Mouse (Mus musculus) embryonic facial prominence, embryonic 13.5 days (tissue): ENCODE measurements around the gene Bcl2l15. TPM values are rescaled to one million over a fixed set of nuclear protein-coding genes. Genes with fewer than 3 reads are reported as not detected.
"Not testable (repeated sequence)": the region's sequence is repeated elsewhere in the genome, so short reads cannot be mapped to it uniquely, and the experiment has no call there.

Source experiments
- ATAC-seq: fragments of 200-750 bp; cut with Nextera tagmentation; 2 replicates; pipeline ENCODE4 v1.8.0; 2017; ENCODE audit warnings: low read depth; ENCODE audit not compliant: insufficient number of reproducible peaks, insufficient read depth, low FRiP score, low TSS enrichment
- H3K27ac ChIP-seq: fragments of 300-500 bp; sonication (generic); 2 replicates; pipeline ENCODE4 v1.5.1; 2015; ENCODE audit warnings: moderate library complexity, mild to moderate bottlenecking, inconsistent platforms
- H3K27me3 ChIP-seq: fragments of 300-500 bp; sonication (generic); 2 replicates; pipeline ENCODE4 v1.6.1; 2015; ENCODE audit warnings: mild to moderate bottlenecking, inconsistent platforms
- H3K36me3 ChIP-seq: fragments of 300-500 bp; sonication (generic); 2 replicates; pipeline ENCODE4 v1.6.1; 2015; ENCODE audit warnings: mild to moderate bottlenecking, inconsistent platforms
- H3K4me1 ChIP-seq: fragments of 300-500 bp; sonication (generic); 2 replicates; pipeline ENCODE4 v1.6.1; 2015; ENCODE audit warnings: inconsistent platforms
- H3K4me2 ChIP-seq: fragments of 300-500 bp; sonication (generic); 2 replicates; pipeline ENCODE4 v1.6.1; 2015; ENCODE audit warnings: moderate library complexity, mild to moderate bottlenecking, inconsistent platforms
- H3K4me3 ChIP-seq: fragments of 300-500 bp; sonication (generic); 2 replicates; pipeline ENCODE4 v1.5.1; 2015; ENCODE audit warnings: mild to moderate bottlenecking, inconsistent platforms
- H3K9ac ChIP-seq: fragments of 300-500 bp; sonication (generic); 2 replicates; pipeline ENCODE4 v1.6.1; 2015; ENCODE audit warnings: mild to moderate bottlenecking, inconsistent platforms
- H3K9me3 ChIP-seq: fragments of 300-500 bp; sonication (generic); 2 replicates; pipeline ENCODE4 v1.6.1; 2016; ENCODE audit warnings: inconsistent platforms
- WGBS: fragments of 180-500 bp; shearing (Covaris S2); methylation state at CpG from one replicate; pipeline ENCODE4 v1.1.7; 2015; ENCODE audit warnings: mixed read lengths; 5-methylcytosine and 5-hydroxymethylcytosine counted together
- polyA plus RNA-seq: library from polyadenylated mRNA; unstranded; fragments of >200 nt; fragmentation: Nextera tagmentation; extraction: Ambion mirVana; gene quantifications from 2 replicates; pipeline ENCODE4 v1.2.1, GENCODE M21; 2015

Bcl2l15 gene
- polyA plus RNA-seq, 1 experiment from 2014 or later: 0.37 TPM

DNA sequence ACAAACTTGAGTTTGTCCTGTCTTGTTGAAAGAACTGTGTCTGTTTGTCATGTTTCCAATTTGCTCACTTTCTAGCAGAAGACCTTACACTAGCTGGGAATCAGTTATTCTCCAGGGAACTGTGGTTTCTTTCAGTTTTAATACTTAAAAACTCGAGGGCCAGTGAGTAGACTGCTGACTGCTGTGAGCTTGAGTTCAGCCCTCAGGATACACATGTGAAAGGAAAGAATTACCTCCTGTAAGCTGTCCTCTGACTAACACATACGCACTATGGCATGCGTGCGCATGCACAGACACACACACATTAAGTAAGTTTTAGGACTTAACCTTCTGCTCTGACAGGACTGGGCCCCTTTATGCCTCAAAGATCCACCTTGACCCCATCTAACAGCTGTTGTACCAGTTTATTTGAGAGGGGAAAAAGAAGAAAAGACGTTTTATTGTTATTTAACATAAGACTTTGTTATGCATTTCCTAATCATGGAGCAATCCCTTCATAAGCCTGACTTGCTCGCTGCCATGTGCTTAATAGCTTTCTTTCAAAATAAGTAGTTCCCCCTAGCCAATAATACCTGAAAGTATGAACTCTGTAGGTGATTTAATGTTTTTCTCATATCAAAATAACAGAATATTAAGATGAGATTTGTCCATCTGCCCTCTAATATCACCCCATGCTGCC is 3.0 kb downstream of the Bcl2l15 start:
- Histone ChIP-seq H3K27ac (no peak overlapping the region), H3K9me3 (no peaks in the 10 kb centered on the region), H3K4me2 (no peak overlapping the region), H3K9ac (no peak overlapping the region), H3K27me3 (no peaks in the 10 kb centered on the region), H3K36me3 (no peaks in the 10 kb centered on the region), H3K4me3 (no peak overlapping the region), H3K4me1 (0 out of 2 replicates have a peak, but pooled peaks cover 4% of the 10 kb centered on the region)
- 58% methylated on average over 6 of the region's 6 CpGs for WGBS
- no peak for ATAC-seq

DNA sequence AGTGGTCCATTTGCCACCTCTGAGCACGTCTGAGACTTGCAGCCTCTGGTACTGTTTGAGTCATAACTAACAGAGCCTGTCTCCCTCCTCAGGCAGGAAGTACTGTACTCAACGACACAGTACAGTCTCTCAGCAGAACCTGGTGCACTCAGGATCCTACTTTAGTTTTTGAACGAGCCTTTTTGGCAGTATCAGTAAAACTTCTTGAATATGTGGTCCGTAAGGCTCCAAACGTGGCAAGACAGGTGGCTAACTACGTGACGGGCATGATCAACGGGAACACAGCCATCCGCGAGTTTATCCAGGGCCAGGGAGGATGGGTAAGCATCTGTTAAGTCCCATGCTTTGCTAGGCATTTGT is 3.5 kb downstream of the Bcl2l15 start:
- no peak for ATAC-seq
- Histone ChIP-seq H3K27ac (no peak overlapping the region), H3K27me3 (no peaks in the 10 kb centered on the region), H3K9ac (no peak overlapping the region), H3K4me3 (no peak overlapping the region), H3K4me2 (no peak overlapping the region), H3K4me1 (0 out of 2 replicates have a peak, but pooled peaks cover 4% of the 10 kb centered on the region), H3K9me3 (no peaks in the 10 kb centered on the region), H3K36me3 (no peaks in the 10 kb centered on the region)
- WGBS: 77% methylated on average over 10 of the region's 10 CpGs

DNA sequence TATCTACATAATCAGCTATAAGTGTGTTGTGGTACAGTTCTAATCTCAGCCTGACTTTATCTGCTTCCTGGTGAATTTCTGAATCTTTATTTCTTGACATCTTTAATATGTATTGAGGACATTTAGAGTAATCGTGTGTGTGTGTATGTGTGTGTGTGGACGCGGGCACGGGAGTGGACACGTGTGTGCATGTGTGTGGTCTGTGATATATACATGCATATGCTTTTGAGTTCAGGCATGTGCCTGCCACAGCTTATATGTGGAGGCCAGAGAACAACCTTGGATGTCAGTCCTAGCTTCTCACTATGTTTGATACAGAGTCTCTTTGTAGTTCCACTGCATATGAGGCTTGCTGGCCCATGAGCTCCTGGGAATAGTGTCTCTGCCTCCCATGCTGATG is 4.1 kb downstream of the Bcl2l15 start:
- WGBS: 89% methylated on average over 5 of the region's 5 CpGs

DNA sequence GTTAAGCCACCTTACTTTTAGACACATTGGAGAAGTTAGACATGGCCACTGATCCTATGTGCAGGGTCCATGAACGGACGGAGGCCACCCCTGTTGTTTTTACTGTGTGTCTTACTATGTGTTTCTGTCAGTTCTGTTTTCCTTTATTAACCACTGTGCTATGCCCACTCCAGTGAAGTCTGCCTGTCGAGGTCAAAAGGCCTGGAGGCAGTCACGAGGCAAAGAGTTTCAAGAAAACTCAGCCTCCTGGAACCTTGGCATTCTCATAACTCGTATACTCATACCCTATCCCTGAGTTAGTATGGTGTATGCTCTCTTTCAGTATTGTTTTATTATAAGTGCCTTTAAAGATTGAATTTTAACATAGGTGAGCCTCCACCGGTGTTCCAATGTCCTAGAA is 7.3 kb downstream of the Bcl2l15 start:
- 89% methylated on average over 6 of the region's 6 CpGs for WGBS
- H3K4me2 ChIP-seq: no peak overlapping the region
- H3K9ac ChIP-seq: no peak overlapping the region
- H3K9me3 ChIP-seq: no peaks in the 10 kb centered on the region
- no peaks in the 10 kb centered on the region for H3K36me3 ChIP-seq
- ATAC-seq: no peak
- no peaks in the 10 kb centered on the region for H3K27me3 ChIP-seq
- H3K27ac ChIP-seq: no peak overlapping the region
- H3K4me3 ChIP-seq: no peak overlapping the region
- 0 out of 2 replicates have a peak, but pooled peaks cover 4% of the 10 kb centered on the region for H3K4me1 ChIP-seq

More for the DNA sequence above, 4.1 kb downstream of the Bcl2l15 start:
- H3K36me3 ChIP-seq: no peaks in the 10 kb centered on the region
- no peak for ATAC-seq
- no peak overlapping the region for H3K4me3 ChIP-seq
- H3K4me1 ChIP-seq: 0 out of 2 replicates have a peak, but pooled peaks cover 4% of the 10 kb centered on the region
- H3K27ac ChIP-seq: no peak overlapping the region
- H3K27me3 ChIP-seq: no peaks in the 10 kb centered on the region
- H3K9me3 ChIP-seq: no peaks in the 10 kb centered on the region
- H3K4me2 ChIP-seq: no peak overlapping the region
- H3K9ac ChIP-seq: no peak overlapping the region

DNA sequence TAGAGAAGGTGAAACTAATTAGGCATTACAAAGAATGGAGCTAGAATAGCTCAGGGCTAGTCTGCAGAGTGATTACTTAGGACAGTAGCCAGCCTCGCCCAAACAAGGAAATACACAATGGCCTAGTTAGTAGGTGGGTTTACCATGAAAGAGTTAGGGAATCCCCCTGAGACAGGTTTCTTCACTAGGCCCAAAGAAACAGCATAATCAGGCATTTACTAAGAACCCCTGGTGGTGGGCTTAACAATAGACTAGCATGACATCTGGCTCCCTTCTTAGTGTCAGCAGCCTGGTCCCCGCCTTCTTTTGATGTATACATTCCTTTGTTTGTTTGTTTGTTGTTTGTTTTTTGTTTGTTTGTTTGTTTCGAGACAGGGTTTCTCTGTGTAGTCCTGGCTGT is 7.8 kb downstream of the Bcl2l15 start:
- not testable (repeated sequence) for H3K27ac ChIP-seq, H3K27me3 ChIP-seq, H3K4me3 ChIP-seq, H3K9me3 ChIP-seq, ATAC-seq, H3K9ac ChIP-seq, H3K36me3 ChIP-seq, H3K4me1 ChIP-seq, H3K4me2 ChIP-seq
- WGBS: 90% methylated on average over 3 of the region's 3 CpGs

DNA sequence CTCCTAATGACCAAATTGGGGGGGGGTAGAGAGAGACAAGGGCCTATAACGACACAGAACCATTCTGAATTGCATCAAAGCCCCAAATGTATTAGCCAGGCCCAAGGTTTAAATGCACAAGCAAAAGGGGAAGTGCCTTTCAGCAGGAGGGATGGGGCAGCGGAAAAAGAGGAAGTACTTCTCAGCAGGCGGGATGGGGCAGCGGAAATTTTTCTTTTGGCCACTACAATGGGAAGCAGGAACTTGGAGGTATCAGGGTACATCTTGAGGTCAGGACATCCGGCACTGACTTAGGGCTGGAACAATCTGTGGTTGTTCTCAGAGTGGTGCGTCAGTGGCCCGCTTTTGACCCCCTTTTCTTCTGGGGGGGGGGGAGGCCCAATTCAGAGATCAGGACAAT is 8.5 kb downstream of the Bcl2l15 start:
- not testable (repeated sequence) for H3K9ac ChIP-seq, H3K36me3 ChIP-seq, H3K4me2 ChIP-seq, H3K4me1 ChIP-seq, H3K27me3 ChIP-seq, ATAC-seq, H3K4me3 ChIP-seq, H3K27ac ChIP-seq, H3K9me3 ChIP-seq
- 90% methylated on average over 7 of the region's 7 CpGs for WGBS

DNA sequence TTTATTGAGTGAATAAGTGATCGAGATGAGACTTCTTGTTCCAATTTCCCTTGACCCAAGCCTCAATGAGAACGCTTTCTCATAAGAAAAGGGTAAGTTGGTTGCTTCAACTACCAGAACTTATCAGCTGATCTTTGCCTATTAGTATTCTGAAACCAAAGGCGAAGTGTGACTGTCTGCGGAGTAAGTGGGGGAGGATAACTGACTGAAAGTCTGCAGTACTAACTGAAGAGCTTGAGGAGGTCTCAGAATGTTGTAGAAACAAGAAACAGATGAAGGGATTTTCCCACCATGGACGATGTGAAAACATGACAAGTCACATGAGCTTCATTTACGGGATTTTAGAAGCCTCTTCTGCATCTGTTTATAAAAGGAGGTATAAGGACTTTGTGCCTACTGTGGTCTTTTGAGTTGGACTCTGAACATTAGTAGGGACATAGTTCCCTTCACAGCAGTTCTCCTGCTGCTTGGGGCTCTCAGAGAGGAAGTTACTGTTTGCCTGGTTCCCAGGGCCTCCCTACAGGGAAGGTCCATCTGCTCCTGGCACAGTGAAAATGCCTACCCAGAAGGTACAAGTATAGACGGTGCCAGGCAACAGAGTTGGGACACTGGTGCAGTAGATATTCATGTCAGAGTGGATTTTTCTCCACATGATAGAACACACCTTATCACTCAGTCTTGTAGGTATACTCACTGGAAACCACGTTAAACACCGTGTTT is 18.4 kb downstream of the Bcl2l15 start:
- no peak overlapping the region for H3K4me3 ChIP-seq
- ATAC-seq: no peak
- H3K4me1 ChIP-seq: no peaks in the 10 kb centered on the region
- no peak overlapping the region for H3K27ac ChIP-seq
- H3K36me3 ChIP-seq: no peaks in the 10 kb centered on the region
- no peak overlapping the region for H3K4me2 ChIP-seq
- no peak overlapping the region for H3K9ac ChIP-seq
- 71% methylated on average over 9 of the region's 9 CpGs for WGBS
- no peaks in the 10 kb centered on the region for H3K9me3 ChIP-seq
- H3K27me3 ChIP-seq: no peaks in the 10 kb centered on the region

DNA sequence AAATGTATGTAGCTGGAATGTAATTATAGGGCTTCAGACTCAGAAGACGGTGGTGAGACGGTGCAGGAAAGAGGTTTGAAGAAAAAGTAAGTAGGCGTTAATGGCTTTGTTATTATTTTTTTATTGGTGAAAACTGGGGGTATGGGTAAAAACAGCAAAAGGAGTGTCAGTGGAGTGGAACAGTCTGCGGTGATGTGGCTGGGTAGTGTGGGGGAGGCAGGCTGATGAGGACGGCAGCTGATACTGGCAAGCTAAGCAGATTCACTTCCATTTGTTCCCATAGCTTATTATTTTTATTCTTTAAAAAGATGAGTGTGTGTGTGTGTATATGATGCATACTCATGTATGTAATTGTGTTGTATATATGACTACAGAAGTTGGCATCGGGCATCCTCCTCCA is 19.1 kb downstream of the Bcl2l15 start:
- no peak overlapping the region for H3K4me2 ChIP-seq
- no peak for ATAC-seq
- H3K4me3 ChIP-seq: no peak overlapping the region
- 89% methylated on average over 6 of the region's 6 CpGs for WGBS
- no peaks in the 10 kb centered on the region for H3K4me1 ChIP-seq
- no peak overlapping the region for H3K9ac ChIP-seq
- no peak overlapping the region for H3K27ac ChIP-seq
- H3K36me3 ChIP-seq: no peaks in the 10 kb centered on the region
- no peaks in the 10 kb centered on the region for H3K27me3 ChIP-seq
- no peaks in the 10 kb centered on the region for H3K9me3 ChIP-seq

DNA sequence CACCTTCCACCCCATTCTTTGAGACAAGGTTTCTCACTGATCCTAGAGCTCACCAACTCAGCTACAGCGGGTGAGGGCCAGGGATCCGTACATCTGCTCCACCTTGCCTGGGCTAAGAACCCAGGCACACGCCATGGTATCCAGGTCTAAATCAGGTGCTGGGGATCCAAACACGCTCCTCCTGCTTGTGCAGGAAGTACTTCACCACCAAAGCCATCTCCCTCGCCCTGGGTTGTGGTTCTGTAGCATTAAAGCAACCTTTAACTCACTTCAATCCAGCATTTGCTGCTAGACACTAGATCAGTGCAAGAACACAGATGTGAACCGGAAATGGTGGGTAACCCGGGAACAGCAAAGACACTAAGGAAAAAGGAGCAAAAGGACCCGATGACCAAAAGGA is 19.5 kb downstream of the Bcl2l15 start:
- Histone ChIP-seq H3K9me3 (no peaks in the 10 kb centered on the region), H3K27me3 (no peaks in the 10 kb centered on the region), H3K4me1 (no peaks in the 10 kb centered on the region), H3K27ac (no peak overlapping the region), H3K4me2 (no peak overlapping the region), H3K36me3 (no peaks in the 10 kb centered on the region), H3K9ac (no peak overlapping the region), H3K4me3 (no peak overlapping the region)
- no peak for ATAC-seq
- 88% methylated on average over 8 of the region's 8 CpGs for WGBS

DNA sequence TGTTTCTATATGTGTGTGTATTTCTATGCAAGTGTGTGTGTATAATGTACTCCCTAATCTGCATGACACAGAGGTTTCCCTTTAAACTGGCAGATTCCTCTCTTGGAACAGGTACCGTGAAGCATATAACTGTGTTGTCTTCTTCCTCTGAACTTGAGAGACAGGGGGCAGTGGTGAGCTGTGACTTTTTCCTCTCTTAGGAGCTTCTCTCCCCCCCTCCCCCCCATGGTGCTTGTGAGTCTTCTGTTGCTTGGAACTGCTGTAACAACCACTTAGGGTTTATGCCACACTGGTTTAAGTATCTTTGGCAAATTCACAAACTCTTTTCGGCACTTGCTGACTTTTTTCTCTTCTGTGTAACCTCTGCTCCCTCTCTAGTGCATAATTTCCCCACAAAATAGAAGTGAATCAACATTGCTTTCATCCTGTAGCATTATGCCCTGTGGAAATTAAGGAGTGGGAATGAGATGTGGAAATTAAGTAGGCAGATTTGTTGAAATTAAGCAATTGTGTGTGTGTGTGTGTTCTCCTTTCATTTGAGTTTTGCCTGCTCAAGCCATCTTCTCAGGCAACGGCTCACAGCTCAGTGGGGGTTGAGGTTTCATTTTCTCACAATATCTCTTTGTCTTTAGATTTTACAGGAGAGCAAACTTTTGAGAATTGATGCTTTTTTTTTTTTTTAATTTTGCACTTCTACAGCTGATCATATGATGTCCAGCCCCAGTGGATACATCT is 20.3 kb downstream of the Bcl2l15 start:
- H3K27ac ChIP-seq: no peak overlapping the region

DNA sequence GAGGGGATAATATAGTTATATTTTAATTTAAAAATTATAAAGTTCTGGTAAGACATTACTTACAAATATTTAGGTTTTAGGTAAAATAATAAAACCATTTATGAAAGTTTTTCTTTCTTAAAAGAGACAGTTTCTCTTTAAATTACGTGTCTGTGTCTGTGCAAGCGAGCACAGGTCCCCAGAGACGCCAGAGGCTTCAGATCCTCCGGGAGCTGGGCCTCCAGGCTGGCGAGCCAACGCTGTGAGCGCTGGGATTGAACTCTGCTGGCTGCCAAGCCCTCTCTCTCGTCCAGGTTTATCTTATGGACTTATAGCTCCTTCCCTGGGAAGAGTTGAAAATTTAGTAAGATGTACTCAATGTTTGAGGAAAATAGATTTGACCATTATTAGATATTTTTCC is 21.4 kb downstream of the Bcl2l15 start:
- WGBS: 39% methylated on average over 8 of the region's 8 CpGs
- no peaks in the 10 kb centered on the region for H3K4me1 ChIP-seq
- no peak for ATAC-seq

More for the DNA sequence above, 20.3 kb downstream of the Bcl2l15 start:
- Histone ChIP-seq H3K4me1 (no peaks in the 10 kb centered on the region), H3K36me3 (no peaks in the 10 kb centered on the region), H3K27me3 (no peaks in the 10 kb centered on the region), H3K4me3 (no peak overlapping the region), H3K9me3 (no peaks in the 10 kb centered on the region), H3K4me2 (no peak overlapping the region), H3K9ac (no peak overlapping the region)
- WGBS: 64% methylated on average over 3 of the region's 3 CpGs
- ATAC-seq: no peak

More for the DNA sequence above, 21.4 kb downstream of the Bcl2l15 start:
- Histone ChIP-seq H3K9ac (no peak overlapping the region), H3K4me3 (no peak overlapping the region), H3K27ac (no peak overlapping the region), H3K9me3 (no peaks in the 10 kb centered on the region), H3K27me3 (no peaks in the 10 kb centered on the region), H3K36me3 (no peaks in the 10 kb centered on the region), H3K4me2 (no peak overlapping the region)
